Mouse (Mus musculus) G1E (cell line): ENCODE measurements around the gene Rasal3. TPM values are rescaled to one million over a fixed set of nuclear protein-coding genes. Genes with fewer than 3 reads are reported as not detected.

Experiments used
- ATAC-seq: 2 replicates; pipeline ENCODE4 v1.8.0; 2016; ENCODE audit warnings: mild to moderate bottlenecking; ENCODE audit not compliant: insufficient number of reproducible peaks, poor library complexity, low FRiP score, severe bottlenecking; ENCODE audit errors: extremely low read depth
- DNase-seq: peaks from one replicate; pipeline ENCODE4 v3.0.0; 2012; ENCODE audit warnings: low spot score
- H3K27me3 ChIP-seq: 2 replicates; pipeline ENCODE4 v1.6.1; 2012; ENCODE audit warnings: mild to moderate bottlenecking, low read length, inconsistent platforms; ENCODE audit not compliant: insufficient read depth
- H3K36me3 ChIP-seq: replicated peaks from 2 replicates; pipeline ENCODE3; 2012; ENCODE audit warnings: mild to moderate bottlenecking, inconsistent platforms
- H3K4me1 ChIP-seq: 2 replicates; pipeline ENCODE4 v1.6.1; 2012; ENCODE audit warnings: low read depth, low read length, inconsistent platforms, mixed read lengths; ENCODE audit not compliant: insufficient read depth
- H3K4me3 ChIP-seq: 2 replicates; pipeline ENCODE4 v1.5.1; 2012; ENCODE audit warnings: low read depth, mild to moderate bottlenecking, inconsistent platforms, low read length, moderate library complexity, mixed read lengths
- H3K9me3 ChIP-seq: replicated peaks from 2 replicates; pipeline ENCODE4 v1.6.1; 2012; ENCODE audit warnings: inconsistent platforms
- CTCF ChIP-seq: IDR thresholded peaks from 2 replicates; pipeline ENCODE4 v1.5.1; 2012; ENCODE audit warnings: low read depth, low read length, inconsistent platforms, mixed read lengths
- GATA1 ChIP-seq: IDR thresholded peaks from 2 replicates; pipeline ENCODE4 v1.6.1; 2012; ENCODE audit warnings: borderline replicate concordance, low read length, inconsistent platforms, mixed read lengths
- GATA2 ChIP-seq: IDR thresholded peaks from 2 replicates; pipeline ENCODE4 v1.6.1; 2012; ENCODE audit warnings: low read depth, low read length, inconsistent platforms, borderline replicate concordance
- POLR2AphosphoS5 ChIP-seq: IDR thresholded peaks from 2 replicates; pipeline ENCODE4 v1.6.1; 2012; ENCODE audit warnings: low read depth, low read length, inconsistent platforms; ENCODE audit not compliant: insufficient replicate concordance
- TAL1 ChIP-seq: conservative IDR thresholded peaks from 2 replicates; pipeline ENCODE4 v1.6.1; 2012; ENCODE audit warnings: low read depth, low read length, inconsistent platforms, mixed read lengths
- polyA plus RNA-seq: library from polyadenylated mRNA; stranded (reverse); fragments of >175 nt; gene quantifications from 2 replicates; pipeline ENCODE4 v1.2.3, GENCODE M21; 2012
- total RNA-seq, 2 experiments: library from RNA; stranded (forward) in 1 of 2; stranded (reverse) in 1 of 2; fragments of 200-1000 nt in 1 of 2; fragments of >200 nt in 1 of 2; fragmentation: Nextera tagmentation in 1 of 2; gene quantifications; 2 replicates each; pipeline ENCODE4 v1.2.3; 2014 to 2017

Rasal3 gene
- total RNA-seq (2014; fragmentation: Nextera tagmentation) = 1.5 and 2.9 TPM in 2 replicates
- total RNA-seq (2017) = 6.5 and 6.8 TPM in 2 replicates
- polyA plus RNA-seq = 0.86 and 1.1 TPM in 2 replicates

DNA sequence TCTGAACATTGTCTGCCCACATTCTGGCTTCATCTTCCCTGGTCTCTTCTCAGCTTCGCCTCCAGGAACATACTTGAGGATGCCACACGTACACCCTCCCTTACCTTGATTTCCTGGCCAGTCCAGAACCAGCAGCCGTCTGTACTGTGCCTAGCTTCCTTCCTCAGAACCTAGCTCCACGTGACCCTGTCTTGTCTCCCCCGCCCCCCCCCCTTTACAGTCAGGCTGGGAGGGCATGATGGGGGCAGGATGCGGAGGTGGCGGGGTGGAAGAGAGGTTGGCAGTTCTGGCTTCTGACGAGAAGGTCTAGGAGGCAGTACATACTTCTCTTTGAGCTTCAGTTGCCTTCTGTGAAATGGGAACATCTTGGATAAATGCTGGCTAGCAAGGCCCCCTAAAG, at the start of gene Rasal3:
Gene Rasal3 (minus strand): TSS at position 167 of the 400 bp plus-strand sequence.
- Histone ChIP-seq H3K4me3 (no peak within 1 kb of the TSS), H3K4me1 (no peaks in the 10 kb centered on the region), H3K9me3 (no peaks in the 10 kb centered on the region), H3K27me3 (peaks cover 16% of the 10 kb centered on the region), H3K36me3 (no peaks in the 10 kb centered on the region)
- DNase-seq = no peak
- ATAC-seq = no peak
- TF ChIP-seq POLR2AphosphoS5 (no peak), GATA1 (no peak), GATA2 (no peak), CTCF (no peak), TAL1 (no peak)

DNA sequence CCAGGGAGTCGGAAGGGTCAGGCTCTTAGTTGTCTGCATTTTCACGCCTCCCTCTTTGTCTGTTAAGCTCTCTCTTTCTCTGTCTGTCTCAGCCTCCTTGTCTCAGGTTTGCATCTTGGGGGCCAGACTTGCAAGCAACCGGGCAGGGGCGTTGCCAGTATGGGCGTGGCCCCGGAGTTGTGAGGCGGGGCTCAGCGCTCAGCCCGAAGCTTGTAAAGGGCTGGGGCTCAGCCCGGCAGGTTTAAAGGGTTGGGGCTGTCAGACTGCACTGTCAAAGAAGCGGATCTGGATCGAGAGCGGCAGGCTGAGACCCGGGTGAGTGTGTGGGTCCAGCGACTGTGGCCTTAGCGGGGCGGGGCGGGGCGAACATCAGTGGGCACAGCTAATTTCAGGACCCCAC, 49.1 kb upstream of the Rasal3 start, which contains the start of gene Cyp4f39:
Gene Cyp4f39 (plus strand): TSS at position 242 of the 400 bp plus-strand sequence.
- H3K27me3 ChIP-seq = no peaks in the 10 kb centered on the region; the same call in 1 of the 2 replicates
- H3K36me3 ChIP-seq = no peaks in the 10 kb centered on the region
- H3K4me1 ChIP-seq = peaks cover 4% of the 10 kb centered on the region; the same call in 1 of the 2 replicates
- peaks cover 2% of the 10 kb centered on the region for H3K9me3 ChIP-seq
- no peak for TF ChIP-seq GATA1
- TF ChIP-seq CTCF = no peak
- no peak for TF ChIP-seq TAL1
- no peak for TF ChIP-seq GATA2
- TF ChIP-seq POLR2AphosphoS5 = no peak
- no peak for DNase-seq
- no peak within 1 kb of the TSS for H3K4me3 ChIP-seq
- no peak for ATAC-seq

GRCm38 (mm10) chr17:32450844-32451537, 47.6 kb upstream of the Rasal3 start:
- Histone ChIP-seq H3K27me3 (no peaks in the 10 kb centered on the region; the same call in 1 of the 2 replicates), H3K4me3 (no peak overlapping the region), H3K9me3 (peaks cover 2% of the 10 kb centered on the region), H3K36me3 (no peaks in the 10 kb centered on the region), H3K4me1 (0 out of 2 replicates have a peak, but pooled peaks cover 4% of the 10 kb centered on the region)
- TF ChIP-seq GATA2 (no peak), TAL1 (no peak), POLR2AphosphoS5 (no peak), CTCF (no peak), GATA1 (no peak)
- no peak for DNase-seq
- ATAC-seq = no peak

GRCm38 (mm10) chr17:32449042-32449441, 45.7 kb upstream of the Rasal3 start:
- H3K9me3 ChIP-seq = peaks cover 2% of the 10 kb centered on the region
- H3K4me3 ChIP-seq = no peak overlapping the region
- ATAC-seq (no peak), DNase-seq (no peak)
- H3K36me3 ChIP-seq = no peaks in the 10 kb centered on the region
- no peak for TF ChIP-seq POLR2AphosphoS5
- no peak for TF ChIP-seq GATA2
- TF ChIP-seq CTCF = no peak
- TF ChIP-seq TAL1 = no peak
- no peak for TF ChIP-seq GATA1
- 0 out of 2 replicates have a peak, but pooled peaks cover 4% of the 10 kb centered on the region for H3K4me1 ChIP-seq
- peaks cover 3% of the 10 kb centered on the region; the same call in 1 of the 2 replicates for H3K27me3 ChIP-seq

DNA sequence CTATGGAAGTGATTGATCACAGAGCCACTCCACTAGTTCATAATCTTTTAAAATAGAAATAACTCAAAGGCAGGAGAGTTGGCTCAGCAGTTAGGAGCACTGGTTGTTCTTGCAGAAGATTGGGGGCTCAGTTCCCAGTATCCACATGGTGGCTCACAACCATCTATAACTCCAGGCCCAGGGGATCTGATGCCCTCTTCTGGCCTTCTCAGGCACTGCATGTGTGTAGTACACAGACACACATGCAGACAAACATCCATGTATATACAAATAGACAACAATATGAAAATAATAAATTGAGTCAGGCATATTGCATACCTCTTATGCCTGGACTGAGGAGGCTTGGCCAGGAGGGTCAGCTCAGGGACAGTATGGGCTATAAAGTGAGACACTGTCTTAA, 43.8 kb upstream of the Rasal3 start:
- DNase-seq = no peak
- Histone ChIP-seq H3K27me3 (peaks cover 3% of the 10 kb centered on the region; the same call in 1 of the 2 replicates), H3K9me3 (peaks cover 2% of the 10 kb centered on the region), H3K36me3 (no peaks in the 10 kb centered on the region), H3K4me1 (no peaks in the 10 kb centered on the region), H3K4me3 (no peak overlapping the region)
- ATAC-seq = no peak
- TF ChIP-seq POLR2AphosphoS5 (no peak), GATA1 (no peak), CTCF (no peak), TAL1 (no peak), GATA2 (no peak)

DNA sequence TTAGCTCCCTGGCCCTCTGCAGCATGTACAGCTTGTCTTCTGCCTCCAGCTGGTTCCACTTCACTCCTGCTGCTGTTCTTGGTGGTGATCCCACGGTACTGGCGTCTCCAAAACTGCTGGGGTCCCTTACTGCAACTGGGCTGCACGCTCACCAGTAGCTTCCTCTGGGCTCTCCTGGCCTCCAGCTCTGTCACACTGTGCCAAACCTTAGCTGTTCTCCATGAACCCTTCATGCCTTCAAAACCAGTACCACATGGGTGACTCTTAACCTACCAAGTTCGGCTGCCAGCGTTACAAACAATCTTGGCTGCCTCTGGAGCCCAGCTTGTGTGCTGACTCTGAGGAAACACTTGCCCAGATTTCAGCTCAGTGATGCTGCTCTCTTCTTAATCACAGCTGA, 41.6 kb upstream of the Rasal3 start:
- DNase-seq = no peak
- no peak for TF ChIP-seq CTCF
- no peak for TF ChIP-seq POLR2AphosphoS5
- no peak for TF ChIP-seq GATA1
- no peak for TF ChIP-seq TAL1
- TF ChIP-seq GATA2 = no peak
- Histone ChIP-seq H3K4me3 (no peak overlapping the region), H3K36me3 (no peaks in the 10 kb centered on the region), H3K9me3 (peaks cover 2% of the 10 kb centered on the region), H3K27me3 (peaks cover 3% of the 10 kb centered on the region; the same call in 1 of the 2 replicates), H3K4me1 (no peaks in the 10 kb centered on the region)
- no peak for ATAC-seq
